Mouse (Mus musculus) lung, adult 2 months (tissue): ENCODE measurements around the gene Zbtb7b. TPM values are rescaled to one million over a fixed set of nuclear protein-coding genes. Genes with fewer than 3 reads are reported as not detected.

Experiments
- DNase-seq: peaks from one replicate; pipeline ENCODE4 v3.0.0; 2022
- H3K4me1 ChIP-seq: fragments of 200-500 bp; 2 replicates; pipeline ENCODE4 v1.6.1; 2011; ENCODE audit warnings: low read length; ENCODE audit not compliant: control insufficient read depth, insufficient read depth
- H3K4me3 ChIP-seq: fragments of 200-500 bp; replicated peaks from 2 replicates; pipeline ENCODE3; 2011; ENCODE audit warnings: low read depth, mild to moderate bottlenecking, control low read depth, low read length; ENCODE audit errors: extremely low read depth
- CTCF ChIP-seq: fragments of 200-500 bp; IDR thresholded peaks from 2 replicates; pipeline ENCODE4 v1.5.1; 2011; ENCODE audit warnings: mild to moderate bottlenecking, low read length, control low read depth; ENCODE audit not compliant: insufficient read depth
- POLR2A ChIP-seq: fragments of 200-500 bp; IDR thresholded peaks from 2 replicates; pipeline ENCODE4 v1.6.1; 2011; ENCODE audit warnings: low read depth, mild to moderate bottlenecking, control low read depth, low read length, borderline replicate concordance; ENCODE audit errors: extremely low read depth
- WGBS: fragments of 180-500 bp; shearing (Covaris S2); methylation state at CpG from one replicate; pipeline ENCODE4 v1.1.7; 2018; 5-methylcytosine and 5-hydroxymethylcytosine counted together
- polyA plus RNA-seq: library from polyadenylated mRNA; depleted of rRNA; stranded (reverse); fragments of >200 nt; gene quantifications from 2 replicates; pipeline ENCODE4 v1.2.3, GENCODE M21; 2012; rRNA removed

Gene Zbtb7b
- polyA plus RNA-seq, 1 experiment: 63.0 TPM

GRCm38 (mm10) chr3:89330346-89330745 lies 64.2 kb downstream of the Zbtb7b start:
- TF ChIP-seq CTCF (no peak), POLR2A (no peak)
- no peak for DNase-seq
- Histone ChIP-seq H3K4me1 (no peaks in the 10 kb centered on the region), H3K4me3 (no peak overlapping the region)
- 67% methylated on average over 3 of the region's 3 CpGs for WGBS

- no peak for TF ChIP-seq CTCF
- no peak for TF ChIP-seq POLR2A
- H3K4me1 ChIP-seq: no peaks in the 10 kb centered on the region
- H3K4me3 ChIP-seq: no peak overlapping the region
- no peak for DNase-seq
- 32% methylated on average over 4 of the region's 4 CpGs for WGBS
Observed at GRCm38 (mm10) chr3:89328623-89329022, 66.0 kb downstream of the Zbtb7b start.

Other genes starting within 250 kb of the Zbtb7b start
- gene Hcn3, start 234.6 kb downstream of the Zbtb7b start, polyA plus RNA-seq: 0.33 and 0.67 TPM in 2 replicates
- gene Clk2, start 230.0 kb downstream of the Zbtb7b start, polyA plus RNA-seq: 55.4 and 67.8 TPM in 2 replicates
- gene Scamp3, start 217.3 kb downstream of the Zbtb7b start, polyA plus RNA-seq: 123 and 127 TPM in 2 replicates
- 36.7 and 39.0 TPM in 2 replicates for gene Fam189b, start 211.6 kb downstream of the Zbtb7b start, polyA plus RNA-seq
- 56.4 and 94.2 TPM in 2 replicates for gene Gba, start 191.8 kb downstream of the Zbtb7b start, polyA plus RNA-seq
- 134 and 139 TPM in 2 replicates for gene Thbs3, start 179.6 kb downstream of the Zbtb7b start, polyA plus RNA-seq
- 107 and 110 TPM in 2 replicates for gene Mtx1, start 167.7 kb downstream of the Zbtb7b start, polyA plus RNA-seq
- gene Muc1, start 165.7 kb downstream of the Zbtb7b start, polyA plus RNA-seq: 294 and 354 TPM in 2 replicates
- 189 and 252 TPM in 2 replicates for gene Krtcap2, start 148.8 kb downstream of the Zbtb7b start, polyA plus RNA-seq
- 11.0 and 11.8 TPM in 2 replicates for gene Trim46, start 148.5 kb downstream of the Zbtb7b start, polyA plus RNA-seq
- 411 and 476 TPM in 2 replicates for gene Dpm3, start 135.4 kb downstream of the Zbtb7b start, polyA plus RNA-seq
- gene Slc50a1, start 124.2 kb downstream of the Zbtb7b start, polyA plus RNA-seq: 228 and 297 TPM in 2 replicates
- 132 and 134 TPM in 2 replicates for gene Efna1, start 113.6 kb downstream of the Zbtb7b start, polyA plus RNA-seq
- gene Efna3, start 71.8 kb downstream of the Zbtb7b start, polyA plus RNA-seq: 4.1 and 20.3 TPM in 2 replicates
- 7.3 and 9.3 TPM in 2 replicates for gene Efna4, start 56.7 kb downstream of the Zbtb7b start, polyA plus RNA-seq
- gene Adam15, start 44.8 kb downstream of the Zbtb7b start, polyA plus RNA-seq: 190 and 225 TPM in 2 replicates
- 0.28 and 0.31 TPM in 2 replicates for gene Dcst2, start 32.8 kb downstream of the Zbtb7b start, polyA plus RNA-seq
- 0.06 TPM in 1 of 2 replicates, not detected in the other for gene Dcst1, start 29.5 kb downstream of the Zbtb7b start, polyA plus RNA-seq
- 0.45 and 1.5 TPM in 2 replicates for gene Lenep, start 8.0 kb upstream of the Zbtb7b start, polyA plus RNA-seq
- gene Flad1, start 17.1 kb upstream of the Zbtb7b start, polyA plus RNA-seq: 22.9 and 26.6 TPM in 2 replicates
- 6.7 and 11.7 TPM in 2 replicates for gene Cks1b, start 23.6 kb upstream of the Zbtb7b start, polyA plus RNA-seq
- gene Shc1, start 23.7 kb upstream of the Zbtb7b start, polyA plus RNA-seq: 69.8 and 84.6 TPM in 2 replicates
- gene Pygo2, start 35.4 kb upstream of the Zbtb7b start, polyA plus RNA-seq: 60.6 and 138 TPM in 2 replicates
- 66.2 and 78.1 TPM in 2 replicates for gene Pbxip1, start 41.9 kb upstream of the Zbtb7b start, polyA plus RNA-seq
- gene Pmvk, start 59.8 kb upstream of the Zbtb7b start, polyA plus RNA-seq: 35.3 and 52.1 TPM in 2 replicates
- 6.8 and 7.1 TPM in 2 replicates for gene Kcnn3, start 125.4 kb upstream of the Zbtb7b start, polyA plus RNA-seq